Mouse (Mus musculus) forebrain, embryonic 10.5 days (tissue): ENCODE results near the gene Ppp6r3. TPM values are rescaled to one million over a fixed set of nuclear protein-coding genes. Genes with fewer than 3 reads are reported as not detected.

Source experiments
- DNase-seq: peaks from one replicate; pipeline ENCODE4 v3.0.0-alpha.2; 2017; ENCODE audit warnings: low spot score; ENCODE audit errors: extremely low spot score
- H3K27ac ChIP-seq: fragments of 300-500 bp; sonication (generic); 2 replicates; pipeline ENCODE4 v1.5.1; 2016; ENCODE audit warnings: mild to moderate bottlenecking
- H3K27me3 ChIP-seq: fragments of 300-500 bp; sonication (generic); 2 replicates; pipeline ENCODE4 v1.6.1; 2016; ENCODE audit warnings: mild to moderate bottlenecking; ENCODE audit not compliant: poor library complexity, severe bottlenecking
- H3K36me3 ChIP-seq: fragments of 300-500 bp; sonication (generic); replicated peaks from 2 replicates; pipeline ENCODE4 v1.6.1; 2016; ENCODE audit warnings: mild to moderate bottlenecking, moderate library complexity
- H3K4me1 ChIP-seq: fragments of 300-500 bp; sonication (generic); 2 replicates; pipeline ENCODE4 v1.6.1; 2016
- H3K4me3 ChIP-seq: fragments of 300-500 bp; sonication (generic); 2 replicates; pipeline ENCODE4 v1.5.1; 2016; ENCODE audit warnings: mild to moderate bottlenecking, moderate library complexity
- H3K9me3 ChIP-seq: fragments of 300-500 bp; sonication (generic); 2 replicates; pipeline ENCODE4 v1.6.1; 2016; ENCODE audit warnings: mild to moderate bottlenecking, moderate library complexity
- WGBS: fragments of 180-500 bp; shearing (Covaris S2); methylation state at CpG from one replicate; pipeline ENCODE4 v1.1.7; 2016; 5-methylcytosine and 5-hydroxymethylcytosine counted together
- polyA plus RNA-seq: library from polyadenylated mRNA; unstranded; fragments of >200 nt; fragmentation: Nextera tagmentation; extraction: Ambion mirVana; gene quantifications from 2 replicates; pipeline ENCODE4 v1.2.1, GENCODE M21; 2016

The Ppp6r3 gene
- polyA plus RNA-seq, 1 experiment from 2014 or later, result 75.3 TPM

- no peak for DNase-seq
- Histone ChIP-seq H3K27ac (no peak overlapping the region), H3K36me3 (peaks cover 100% of the 10 kb centered on the region), H3K27me3 (no peaks in the 10 kb centered on the region), H3K4me3 (no peak overlapping the region), H3K9me3 (no peaks in the 10 kb centered on the region), H3K4me1 (no peaks in the 10 kb centered on the region)
- 93% methylated on average over 7 of the region's 7 CpGs for WGBS
These were observed 108.0 kb downstream of the Ppp6r3 start for GRCm38 (mm10) chr19:3467574-3467973.

- H3K9me3 ChIP-seq, result no peaks in the 10 kb centered on the region
- 92% methylated on average over 3 of the region's 3 CpGs for WGBS
- H3K36me3 ChIP-seq, result peaks cover 100% of the 10 kb centered on the region
- no peak overlapping the region for H3K4me3 ChIP-seq
- no peaks in the 10 kb centered on the region for H3K27me3 ChIP-seq
- H3K4me1 ChIP-seq, result no peaks in the 10 kb centered on the region
- no peak for DNase-seq
- H3K27ac ChIP-seq, result no peak overlapping the region
These were observed 115.6 kb downstream of the Ppp6r3 start for GRCm38 (mm10) chr19:3459986-3460385.

- Histone ChIP-seq H3K9me3 (no peaks in the 10 kb centered on the region), H3K27me3 (no peaks in the 10 kb centered on the region), H3K4me1 (no peaks in the 10 kb centered on the region), H3K27ac (no peak overlapping the region), H3K4me3 (no peak overlapping the region), H3K36me3 (peaks cover 100% of the 10 kb centered on the region)
- 95% methylated on average over 6 of the region's 6 CpGs for WGBS
- no peak for DNase-seq
These were observed 117.0 kb downstream of the Ppp6r3 start for GRCm38 (mm10) chr19:3458331-3459099.

- Histone ChIP-seq H3K4me1 (no peaks in the 10 kb centered on the region), H3K4me3 (no peak overlapping the region), H3K27ac (no peak overlapping the region), H3K27me3 (no peaks in the 10 kb centered on the region), H3K36me3 (peaks cover 100% of the 10 kb centered on the region), H3K9me3 (no peaks in the 10 kb centered on the region)
- DNase-seq, result no peak
- WGBS, result 98% methylated on average over 4 of the region's 4 CpGs
These were observed 117.8 kb downstream of the Ppp6r3 start for GRCm38 (mm10) chr19:3457700-3458099.

- DNase-seq, result no peak
- H3K27me3 ChIP-seq, result no peaks in the 10 kb centered on the region
- H3K27ac ChIP-seq, result no peak overlapping the region
- H3K4me1 ChIP-seq, result no peaks in the 10 kb centered on the region
- H3K4me3 ChIP-seq, result no peak overlapping the region
- peaks cover 4% of the 10 kb centered on the region; the same call in 1 of the 2 replicates for H3K9me3 ChIP-seq
- peaks cover 40% of the 10 kb centered on the region for H3K36me3 ChIP-seq
- 71% methylated on average over 6 of the region's 6 CpGs for WGBS
These were observed 123.9 kb downstream of the Ppp6r3 start for GRCm38 (mm10) chr19:3451649-3452048.

GRCm38 (mm10) chr19:3451170-3451569 is 124.4 kb downstream of the Ppp6r3 start:
- H3K27me3 ChIP-seq, result no peaks in the 10 kb centered on the region
- peaks cover 4% of the 10 kb centered on the region; the same call in 1 of the 2 replicates for H3K9me3 ChIP-seq
- no peak overlapping the region for H3K4me3 ChIP-seq
- no peaks in the 10 kb centered on the region for H3K4me1 ChIP-seq
- 33% methylated on average over 6 of the region's 6 CpGs for WGBS
- no peak overlapping the region for H3K27ac ChIP-seq
- peaks cover 35% of the 10 kb centered on the region for H3K36me3 ChIP-seq
- DNase-seq, result peak; percentile 68

GRCm38 (mm10) chr19:3450714-3451113 is 124.8 kb downstream of the Ppp6r3 start:
- H3K27ac ChIP-seq, result no peak overlapping the region
- no peaks in the 10 kb centered on the region for H3K27me3 ChIP-seq
- WGBS, result 89% methylated on average over 3 of the region's 3 CpGs
- H3K4me1 ChIP-seq, result no peaks in the 10 kb centered on the region
- no peak for DNase-seq
- H3K36me3 ChIP-seq, result peaks cover 30% of the 10 kb centered on the region
- peaks cover 4% of the 10 kb centered on the region; the same call in 1 of the 2 replicates for H3K9me3 ChIP-seq
- no peak overlapping the region for H3K4me3 ChIP-seq

- DNase-seq, result no peak
- WGBS, result 85% methylated on average over 3 of the region's 3 CpGs
- no peak overlapping the region for H3K4me3 ChIP-seq
- no peaks in the 10 kb centered on the region for H3K4me1 ChIP-seq
- H3K9me3 ChIP-seq, result peaks cover 4% of the 10 kb centered on the region; the same call in 1 of the 2 replicates
- peaks cover 16% of the 10 kb centered on the region for H3K36me3 ChIP-seq
- no peak overlapping the region for H3K27ac ChIP-seq
- no peaks in the 10 kb centered on the region for H3K27me3 ChIP-seq
These were observed 126.3 kb downstream of the Ppp6r3 start for GRCm38 (mm10) chr19:3449248-3449647.

GRCm38 (mm10) chr19:3447348-3447747 is 128.2 kb downstream of the Ppp6r3 start:
- Histone ChIP-seq H3K9me3 (peaks cover 4% of the 10 kb centered on the region; the same call in 1 of the 2 replicates), H3K4me3 (no peak overlapping the region)
- 65% methylated on average over 3 of the region's 3 CpGs for WGBS

GRCm38 (mm10) chr19:3441092-3441491 is 134.5 kb downstream of the Ppp6r3 start:
- peak overlapping the region; percentile 14; the same call in 1 of the 2 replicates for H3K4me3 ChIP-seq
- H3K9me3 ChIP-seq, result no peaks in the 10 kb centered on the region
- peaks cover 14% of the 10 kb centered on the region for H3K4me1 ChIP-seq
- DNase-seq, result peak; percentile 30
- 40% methylated on average over 10 of the region's 10 CpGs for WGBS
- peaks cover 37% of the 10 kb centered on the region for H3K27me3 ChIP-seq
- H3K27ac ChIP-seq, result no peak overlapping the region
- H3K36me3 ChIP-seq, result no peaks in the 10 kb centered on the region

More at GRCm38 (mm10) chr19:3447348-3447747, 128.2 kb downstream of the Ppp6r3 start:
- Histone ChIP-seq H3K4me1 (no peaks in the 10 kb centered on the region), H3K27ac (no peak overlapping the region), H3K27me3 (peaks cover 11% of the 10 kb centered on the region; the same call in 1 of the 2 replicates), H3K36me3 (no peaks in the 10 kb centered on the region)
- DNase-seq, result no peak

- Histone ChIP-seq H3K4me1 (peaks cover 14% of the 10 kb centered on the region), H3K9me3 (no peaks in the 10 kb centered on the region), H3K4me3 (peak overlapping the region; percentile 14; the same call in 1 of the 2 replicates), H3K27me3 (peaks cover 37% of the 10 kb centered on the region), H3K36me3 (no peaks in the 10 kb centered on the region), H3K27ac (0 out of 2 replicates have a peak overlapping the region, but pooled peaks have one; percentile 20)
- no peak for DNase-seq
- 43% methylated on average over 5 of the region's 5 CpGs for WGBS
These were observed 134.9 kb downstream of the Ppp6r3 start for GRCm38 (mm10) chr19:3440667-3441066.

- Histone ChIP-seq H3K27me3 (peaks cover 32% of the 10 kb centered on the region), H3K36me3 (no peaks in the 10 kb centered on the region), H3K4me1 (peaks cover 36% of the 10 kb centered on the region), H3K27ac (no peak overlapping the region), H3K4me3 (no peak overlapping the region), H3K9me3 (no peaks in the 10 kb centered on the region)
- 81% methylated on average over 5 of the region's 5 CpGs for WGBS
- DNase-seq, result no peak
These were observed 137.6 kb downstream of the Ppp6r3 start for GRCm38 (mm10) chr19:3437980-3438379.

GRCm38 (mm10) chr19:3436840-3437239 is 138.7 kb downstream of the Ppp6r3 start:
- no peak for DNase-seq
- H3K4me1 ChIP-seq, result peaks cover 39% of the 10 kb centered on the region
- no peaks in the 10 kb centered on the region for H3K9me3 ChIP-seq
- 56% methylated on average over 9 of the region's 9 CpGs for WGBS
- no peak overlapping the region for H3K4me3 ChIP-seq
- no peaks in the 10 kb centered on the region for H3K36me3 ChIP-seq
- no peak overlapping the region for H3K27ac ChIP-seq
- H3K27me3 ChIP-seq, result peaks cover 22% of the 10 kb centered on the region
